Comparison of ENCODE assay signal across 11 mouse cellular contexts in genomic region chr10:69870947-69871346, GRCm38 (mm10).
DNase-seq lines count a peak whose midpoint lies in the region; ATAC-seq and TF ChIP-seq lines count a peak whose summit lies in the region.
"Had no signal": no experiment of that assay in that cellular context is flagged by ENCODE, and none has a peak within 500 bp of the region (broad histone marks: within the 10 kb centered on the region; RNA-seq: fewer than 3 reads in every experiment).

No protein-coding gene starts in this region.

- no peak overlapping the region for H3K4me3 ChIP-seq in intestine, postnatal 0 days (ENCODE audit: low read depth, low read length)
- H3K4me3 ChIP-seq: hindbrain, embryonic 15.5 days; liver, embryonic 15.5 days; midbrain, embryonic 15.5 days had no signal

- no peak overlapping the region for H3K27ac ChIP-seq in intestine, postnatal 0 days (ENCODE audit: low read depth, low read length)
- H3K27ac ChIP-seq: hindbrain, embryonic 15.5 days; liver, embryonic 15.5 days; macrophage; midbrain, embryonic 15.5 days had no signal

- no peak for ATAC-seq in intestine, postnatal 0 days
- ATAC-seq: midbrain, embryonic 15.5 days had no signal

- intact Hi-C loops in heart, postnatal 14 days (cut with DNase I), result loop anchor here (1.0 to 10.0 kb wide), 3 partner anchors 94 to 426 kb away; no protein-coding TSS in a partner anchor

- no peak for TF ChIP-seq CTCF in intestine, postnatal 0 days (IDR thresholded peaks at IDR 0.05; ENCODE audit: low read depth)

- WGBS in intestine, postnatal 0 days, result 93% methylated on average over 14 of the region's 14 CpGs

- H3K9me3 ChIP-seq in intestine, postnatal 0 days (ENCODE audit: control insufficient read depth), result no peaks in the 10 kb centered on the region
- H3K9me3 ChIP-seq: hindbrain, embryonic 15.5 days; liver, embryonic 15.5 days; midbrain, embryonic 15.5 days had no signal

- H3K9ac ChIP-seq in intestine, postnatal 0 days (ENCODE audit: low read depth, low read length), result no peak overlapping the region
- H3K9ac ChIP-seq: hindbrain, embryonic 15.5 days; liver, embryonic 15.5 days; midbrain, embryonic 15.5 days had no signal

- peak; percentile 32 for DNase-seq in heart, adult 8-10 months (ENCODE audit: low spot score)
- no peak for DNase-seq in heart, postnatal 14 days
- DNase-seq in 3134 (ENCODE audit: extremely low read depth, insufficient read length, low spot score), result peak; percentile 14
- peak; percentile 34 for DNase-seq in adrenal gland, adult 8-10 months
- peak; percentile 67 for DNase-seq in cerebellum, adult 9-10 months
- no peak for DNase-seq in spleen, postnatal 4 days (ENCODE audit: low spot score in 2 of 2)

- H3K36me3 ChIP-seq in intestine, postnatal 0 days (ENCODE audit: control insufficient read depth, insufficient read depth), result no peaks in the 10 kb centered on the region
- H3K36me3 ChIP-seq: liver, embryonic 15.5 days had no signal

- H3K4me2 ChIP-seq in intestine, postnatal 0 days (replicated peaks; ENCODE audit: low read depth), result no peak overlapping the region
- H3K4me2 ChIP-seq: hindbrain, embryonic 15.5 days; liver, embryonic 15.5 days; midbrain, embryonic 15.5 days had no signal

- H3K27me3 ChIP-seq in intestine, postnatal 0 days (replicated peaks; ENCODE audit: control insufficient read depth, insufficient read depth, low read length), result no peaks in the 10 kb centered on the region
- H3K27me3 ChIP-seq: hindbrain, embryonic 15.5 days; liver, embryonic 15.5 days; midbrain, embryonic 15.5 days had no signal

- H3K4me1 ChIP-seq in intestine, postnatal 0 days (replicated peaks; ENCODE audit: control insufficient read depth, insufficient read depth, low read length), result no peaks in the 10 kb centered on the region
- H3K4me1 ChIP-seq: liver, embryonic 15.5 days had no signal

Comparison
In these comparisons a context has a peak if more than half of its experiments do, and no peak if none do; other contexts are left out.
1. DNase-seq: peak in heart, adult 8-10 months (single experiment), 3134 (single experiment), adrenal gland, adult 8-10 months (single experiment) and cerebellum, adult 9-10 months (single experiment); none in heart, postnatal 14 days (0 of 2) and spleen, postnatal 4 days (0 of 2).